Mouse (Mus musculus) adrenal gland, postnatal 25 days (tissue): ENCODE data around the gene Lmnb2. TPM values are rescaled to one million over a fixed set of nuclear protein-coding genes. Genes with fewer than 3 reads are reported as not detected.

Source experiments
- DNase-seq: peaks from one replicate; pipeline ENCODE4 v3.0.0; 2021; ENCODE audit warnings: mixed read lengths
- total RNA-seq: library from RNA; stranded (reverse); gene quantifications from 2 replicates; pipeline ENCODE4 v1.2.3, GENCODE M21; 2021

Lmnb2 gene
- total RNA-seq, 1 experiment from 2014 or later: 15.2 TPM

DNA sequence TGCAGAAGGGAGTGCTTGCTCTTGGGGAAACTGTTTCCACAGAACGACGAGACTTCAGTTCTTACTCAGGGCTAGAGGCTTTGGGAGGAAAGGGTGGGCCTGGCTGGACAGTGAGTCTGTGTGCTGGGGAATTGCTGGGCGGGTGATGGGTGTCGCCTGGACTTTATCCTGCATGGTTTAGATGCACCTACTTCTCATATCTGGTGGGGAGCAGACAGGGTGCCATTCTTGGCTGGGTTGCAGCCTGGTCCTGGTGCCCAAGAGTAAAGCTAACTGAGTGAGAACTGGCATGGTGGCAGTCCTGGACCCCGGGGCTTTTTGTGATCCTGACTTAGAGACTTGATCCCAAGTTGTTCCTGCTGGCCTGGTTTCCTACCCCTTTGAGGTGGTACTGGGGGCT is 61.1 kb downstream of the Lmnb2 start:
- no peak for DNase-seq

DNA sequence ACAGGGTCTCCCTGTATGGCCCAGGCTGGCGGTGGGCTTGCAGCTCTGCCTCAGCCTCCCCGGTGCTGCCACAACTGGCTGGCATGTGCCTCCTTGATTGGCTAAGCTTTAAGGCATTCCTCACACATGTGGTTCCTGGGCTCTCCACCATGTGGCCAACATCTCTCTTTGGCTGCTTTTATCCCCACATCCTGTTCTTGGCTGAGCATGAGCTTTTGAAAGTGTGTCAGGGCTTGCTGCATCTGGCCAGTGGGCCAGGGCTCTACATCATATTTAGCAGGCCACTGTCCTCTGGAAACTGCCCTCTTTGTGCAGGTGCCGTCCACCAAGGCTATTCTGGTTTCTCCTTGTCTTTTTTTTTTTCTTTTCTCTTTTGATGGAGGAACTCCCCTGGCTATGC is 61.8 kb downstream of the Lmnb2 start:
- no peak for DNase-seq

DNA sequence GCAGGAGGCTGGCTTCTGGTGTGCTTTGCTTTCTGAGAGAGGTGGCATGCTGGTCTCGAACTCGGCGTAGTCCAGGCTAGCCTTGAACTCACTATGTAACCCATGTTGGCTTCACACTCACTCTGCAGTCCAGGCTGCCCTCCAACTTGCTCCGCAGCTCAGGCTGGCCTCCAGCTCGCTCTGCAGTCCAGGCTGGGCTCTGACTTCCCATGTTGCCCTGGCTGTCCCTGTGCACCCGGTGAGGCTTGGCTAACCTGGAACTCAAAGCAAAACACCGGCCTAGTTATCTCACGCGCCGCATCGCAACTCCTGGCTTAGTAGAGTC is 62.3 kb downstream of the Lmnb2 start:
- no peak for DNase-seq

DNA sequence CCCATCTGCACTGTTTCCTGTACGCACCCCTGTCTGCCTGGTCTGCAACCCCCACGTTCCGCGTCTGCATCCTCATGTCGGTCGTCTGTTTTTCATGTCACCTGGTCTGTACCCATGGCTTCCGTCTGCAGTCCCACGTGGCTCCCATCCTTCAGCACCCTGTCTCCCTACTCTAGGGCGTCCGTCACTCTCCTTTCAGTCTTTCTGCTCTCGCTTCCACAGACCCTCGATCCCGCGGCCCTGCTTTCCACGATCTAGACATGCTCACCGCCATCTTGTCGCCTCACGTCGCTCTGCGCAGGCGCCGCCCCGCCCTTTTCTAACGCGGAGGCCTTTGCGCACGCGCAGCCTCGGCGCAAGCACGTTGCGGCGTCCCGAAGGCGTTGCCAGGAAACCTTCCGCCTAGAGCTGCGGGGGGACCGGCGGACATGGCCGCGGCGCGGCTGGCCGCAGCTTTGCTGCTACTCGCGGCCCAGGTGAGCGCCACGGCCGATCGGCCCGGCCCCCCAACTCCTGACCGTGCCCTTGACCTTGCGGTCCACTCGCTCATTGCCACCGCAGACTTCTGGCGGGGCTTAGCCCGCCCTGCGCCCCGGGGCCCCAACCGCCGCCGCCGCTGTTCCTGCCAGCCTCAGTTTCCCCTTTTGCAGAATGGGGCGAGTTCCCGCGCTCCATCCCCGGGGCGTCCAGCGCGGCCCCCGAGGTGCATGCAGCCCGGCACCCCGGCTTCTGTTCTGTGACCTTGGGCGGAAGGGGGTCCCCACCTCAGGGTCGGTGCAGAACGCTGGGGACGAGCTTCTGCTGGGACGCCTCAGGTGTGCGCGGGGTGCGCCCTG is 62.9 kb downstream of the Lmnb2 start, which contains the start of the genes Lsm7 and Sppl2b:
Gene Lsm7, minus strand, starts transcription at position 297 of the 836 bp plus-strand sequence.
Gene Sppl2b, plus strand, starts transcription at position 363 of the 836 bp plus-strand sequence.
- peak; percentile 98 for DNase-seq

Other genes starting within 250 kb of the Lmnb2 start
- gene Mknk2, start 240.1 kb downstream of the Lmnb2 start, total RNA-seq: 155 and 164 TPM in 2 replicates
- 15.2 and 18.8 TPM in 2 replicates for gene Mob3a, start 216.3 kb downstream of the Lmnb2 start, total RNA-seq
- gene Izumo4, start 216.1 kb downstream of the Lmnb2 start, total RNA-seq: 21.6 and 37.1 TPM in 2 replicates
- gene Ap3d1, start 176.0 kb downstream of the Lmnb2 start, total RNA-seq: 94.4 and 102 TPM in 2 replicates
- gene Dot1l, start 163.0 kb downstream of the Lmnb2 start, total RNA-seq: 97.3 and 102 TPM in 2 replicates
- gene Sf3a2, start 120.0 kb downstream of the Lmnb2 start, total RNA-seq: 56.7 and 60.1 TPM in 2 replicates
- 114 and 132 TPM in 2 replicates for gene Plekhj1, start 119.6 kb downstream of the Lmnb2 start, total RNA-seq
- 0.79 and 0.90 TPM in 2 replicates for gene Amh, start 113.0 kb downstream of the Lmnb2 start, total RNA-seq
- gene Jsrp1, start 104.7 kb downstream of the Lmnb2 start, total RNA-seq: 6.7 and 8.7 TPM in 2 replicates
- 742 and 955 TPM in 2 replicates for gene Oaz1, start 91.6 kb downstream of the Lmnb2 start, total RNA-seq
- 3.5 and 5.1 TPM in 2 replicates for gene Lingo3, start 74.2 kb downstream of the Lmnb2 start, total RNA-seq
- 42.8 and 49.8 TPM in 2 replicates for gene Lsm7, start 63.0 kb downstream of the Lmnb2 start, total RNA-seq
- gene Sppl2b, start 63.0 kb downstream of the Lmnb2 start, total RNA-seq: 38.8 and 48.5 TPM in 2 replicates
- gene Tmprss9, start 46.4 kb downstream of the Lmnb2 start, total RNA-seq: not detected in 2 replicates
- gene Timm13, start 17.3 kb downstream of the Lmnb2 start, total RNA-seq: 188 and 208 TPM in 2 replicates
- gene Gadd45b, start 11.8 kb upstream of the Lmnb2 start, total RNA-seq: 15.3 and 15.4 TPM in 2 replicates
- 4.5 and 7.8 TPM in 2 replicates for gene Gng7, start 96.7 kb upstream of the Lmnb2 start, total RNA-seq
- gene Diras1, start 107.4 kb upstream of the Lmnb2 start, total RNA-seq: 1.9 and 2.9 TPM in 2 replicates
- gene Slc39a3, start 119.2 kb upstream of the Lmnb2 start, total RNA-seq: 45.1 and 80.7 TPM in 2 replicates
- gene Sgta, start 141.9 kb upstream of the Lmnb2 start, total RNA-seq: 198 and 223 TPM in 2 replicates
- 54.3 and 80.2 TPM in 2 replicates for gene Thop1, start 151.8 kb upstream of the Lmnb2 start, total RNA-seq
- gene Creb3l3, start 180.6 kb upstream of the Lmnb2 start, total RNA-seq: 1.6 and 2.7 TPM in 2 replicates
- 182 and 184 TPM in 2 replicates for gene Map2k2, start 187.7 kb upstream of the Lmnb2 start, total RNA-seq
- gene Zbtb7a, start 217.0 kb upstream of the Lmnb2 start, total RNA-seq: 72.8 and 96.8 TPM in 2 replicates
- 33.1 and 36.9 TPM in 2 replicates for gene Pias4, start 249.7 kb upstream of the Lmnb2 start, total RNA-seq